Mouse (Mus musculus) MEL (cell line): ENCODE results near the gene Oas1f. TPM values are rescaled to one million over a fixed set of nuclear protein-coding genes. Genes with fewer than 3 reads are reported as not detected.

Experiments
- DNase-seq: peaks from one replicate; pipeline ENCODE4 v3.0.0; 2011; ENCODE audit warnings: low read depth, low spot score
- H3K27ac ChIP-seq: 2 replicates; pipeline ENCODE4 v1.5.1; 2012; ENCODE audit warnings: low read depth, mild to moderate bottlenecking, control low read depth, low read length, moderate library complexity; ENCODE audit not compliant: control insufficient read depth
- H3K27me3 ChIP-seq, 2 experiments: fragments of 150-350 bp in 1 of 2; sonication (generic) in 1 of 2; 2 replicates each; pipeline ENCODE4 v1.6.1; 2012; ENCODE audit warnings: low read length in 2 of 2, mild to moderate bottlenecking in 2 of 2, improper control_type of control experiment in 1 of 2, moderate library complexity in 1 of 2; ENCODE audit not compliant: insufficient read depth in 2 of 2, control insufficient read depth in 1 of 2
- H3K36me3 ChIP-seq, 2 experiments: 2 replicates each; pipeline ENCODE4 v1.6.1; 2012 to 2014; ENCODE audit warnings: low read length in 2 of 2, improper control_type of control experiment in 1 of 2, inconsistent platforms in 1 of 2, mild to moderate bottlenecking in 1 of 2; ENCODE audit not compliant: insufficient read depth in 2 of 2, control insufficient read depth in 1 of 2
- H3K4me1 ChIP-seq, 2 experiments: fragments of 150-350 bp in 1 of 2; sonication (generic) in 1 of 2; 2 replicates each; pipeline ENCODE4 v1.6.1; 2012; ENCODE audit warnings: low read length in 2 of 2, improper control_type of control experiment in 1 of 2, mild to moderate bottlenecking in 1 of 2; ENCODE audit not compliant: insufficient read depth in 2 of 2, control insufficient read depth in 1 of 2
- H3K4me3 ChIP-seq, 2 experiments: fragments of 150-350 bp in 1 of 2; sonication (generic) in 1 of 2; 2 replicates each; pipeline ENCODE4 v1.5.1; 2012; ENCODE audit warnings: low read depth in 2 of 2, low read length in 2 of 2, mild to moderate bottlenecking in 2 of 2, moderate library complexity in 2 of 2, control low read depth in 1 of 2, improper control_type of control experiment in 1 of 2; ENCODE audit not compliant: control insufficient read depth in 1 of 2, insufficient read depth in 1 of 2
- H3K79me2 ChIP-seq: 2 replicates; pipeline ENCODE4 v1.6.1; 2012; ENCODE audit warnings: mild to moderate bottlenecking, low read length, moderate library complexity; ENCODE audit not compliant: control insufficient read depth, poor library complexity, insufficient read depth
- H3K9ac ChIP-seq: 2 replicates; pipeline ENCODE4 v1.6.1; 2012; ENCODE audit warnings: low read depth, mild to moderate bottlenecking, control low read depth, low read length, moderate library complexity; ENCODE audit not compliant: control insufficient read depth, poor library complexity, severe bottlenecking
- H3K9me3 ChIP-seq: fragments of 150-350 bp; sonication (generic); replicated peaks from 2 replicates; pipeline ENCODE4 v1.6.1; 2012; ENCODE audit warnings: mild to moderate bottlenecking, low read length, improper control_type of control experiment, moderate library complexity; ENCODE audit not compliant: insufficient read depth
- BHLHE40 ChIP-seq: IDR thresholded peaks from 2 replicates; pipeline ENCODE4 v1.6.1; 2012; ENCODE audit warnings: low read depth, mild to moderate bottlenecking, inconsistent platforms, low read length, improper control_type of control experiment, borderline replicate concordance
- CHD2 ChIP-seq: IDR thresholded peaks from 2 replicates; pipeline ENCODE4 v1.6.1; 2011; ENCODE audit warnings: low read length, improper control_type of control experiment
- CTCF ChIP-seq, 3 experiments: IDR thresholded peaks in 2 of 3; conservative IDR thresholded peaks in 1 of 3; 2 replicates each; pipeline ENCODE4 v1.5.1; 2011 to 2012; ENCODE audit warnings: low read length in 3 of 3, low read depth in 2 of 3, mild to moderate bottlenecking in 2 of 3, improper control_type of control experiment in 1 of 3, inconsistent platforms in 1 of 3, mixed read lengths in 1 of 3, moderate library complexity in 1 of 3; ENCODE audit not compliant: control insufficient read depth in 1 of 3, insufficient read depth in 1 of 3, poor library complexity in 1 of 3, severe bottlenecking in 1 of 3
- E2F4 ChIP-seq: IDR thresholded peaks from 2 replicates; pipeline ENCODE4 v1.6.1; 2011; ENCODE audit warnings: low read depth, low read length, improper control_type of control experiment, borderline replicate concordance
- ELF1 ChIP-seq: IDR thresholded peaks from 2 replicates; pipeline ENCODE4 v1.6.1; 2014; ENCODE audit warnings: low read depth, mild to moderate bottlenecking, inconsistent platforms, low read length, improper control_type of control experiment, moderate library complexity
- EP300 ChIP-seq, 2 experiments: IDR thresholded peaks; 2 replicates each; pipeline ENCODE4 v1.6.1; 2011; ENCODE audit warnings: improper control_type of control experiment in 2 of 2, low read length in 2 of 2, low read depth in 1 of 2, mild to moderate bottlenecking in 1 of 2
- GATA1 ChIP-seq: IDR thresholded peaks from 2 replicates; pipeline ENCODE4 v1.6.1; 2011; ENCODE audit warnings: low read depth, low read length, improper control_type of control experiment
- MAFK ChIP-seq: IDR thresholded peaks from 2 replicates; pipeline ENCODE4 v1.6.1; 2011; ENCODE audit warnings: low read depth, mild to moderate bottlenecking, low read length, improper control_type of control experiment, borderline replicate concordance
- MAX ChIP-seq: IDR thresholded peaks from 2 replicates; pipeline ENCODE4 v1.6.1; 2011; ENCODE audit warnings: low read length, improper control_type of control experiment
- MYB ChIP-seq: IDR thresholded peaks from 2 replicates; pipeline ENCODE4 v1.6.1; 2011; ENCODE audit warnings: mild to moderate bottlenecking, low read depth, low read length, improper control_type of control experiment
- NELFE ChIP-seq: IDR thresholded peaks from 2 replicates; pipeline ENCODE4 v1.6.1; 2011; ENCODE audit warnings: low read depth, low read length, improper control_type of control experiment
- NRF1 ChIP-seq: IDR thresholded peaks from 2 replicates; pipeline ENCODE4 v1.6.1; 2014; ENCODE audit warnings: low read depth, mild to moderate bottlenecking, inconsistent platforms, low read length, improper control_type of control experiment, moderate library complexity; ENCODE audit not compliant: poor library complexity, insufficient read depth, severe bottlenecking
- POLR2A ChIP-seq, 2 experiments: IDR thresholded peaks; 2 replicates each; pipeline ENCODE4 v1.6.1; 2011 to 2012; ENCODE audit warnings: low read length in 2 of 2, mild to moderate bottlenecking in 2 of 2, control low read depth in 1 of 2, improper control_type of control experiment in 1 of 2, low read depth in 1 of 2, moderate library complexity in 1 of 2; ENCODE audit not compliant: control insufficient read depth in 1 of 2, insufficient read depth in 1 of 2, poor library complexity in 1 of 2
- POLR2AphosphoS5 ChIP-seq: IDR thresholded peaks from 2 replicates; pipeline ENCODE4 v1.6.1; 2012; ENCODE audit warnings: low read depth, borderline replicate concordance, mild to moderate bottlenecking, inconsistent platforms, low read length, moderate library complexity, mixed read lengths
- SIN3A ChIP-seq: IDR thresholded peaks from 2 replicates; pipeline ENCODE4 v1.6.1; 2012; ENCODE audit warnings: low read length, improper control_type of control experiment, inconsistent platforms
- SMC3 ChIP-seq: IDR thresholded peaks from 2 replicates; pipeline ENCODE4 v1.6.1; 2011; ENCODE audit warnings: low read depth, low read length, improper control_type of control experiment
- TAL1 ChIP-seq: IDR thresholded peaks from 2 replicates; pipeline ENCODE4 v1.6.1; 2012; ENCODE audit warnings: mild to moderate bottlenecking, inconsistent platforms, low read length, moderate library complexity, mixed read lengths
- USF2 ChIP-seq, 2 experiments: IDR thresholded peaks; 2 replicates each; pipeline ENCODE4 v1.6.1; 2011 to 2012; ENCODE audit warnings: improper control_type of control experiment in 2 of 2, low read length in 2 of 2, borderline replicate concordance in 1 of 2, inconsistent platforms in 1 of 2, low read depth in 1 of 2, mild to moderate bottlenecking in 1 of 2; ENCODE audit not compliant: insufficient read depth in 1 of 2
- ZC3H11A ChIP-seq: IDR thresholded peaks from 2 replicates; pipeline ENCODE4 v1.6.1; 2012; ENCODE audit warnings: low read depth, mild to moderate bottlenecking, inconsistent platforms, low read length, improper control_type of control experiment
- ZKSCAN1 ChIP-seq: IDR thresholded peaks from 2 replicates; pipeline ENCODE4 v1.6.1; 2012; ENCODE audit warnings: low read depth, mild to moderate bottlenecking, inconsistent platforms, low read length, improper control_type of control experiment, moderate library complexity
- polyA plus RNA-seq, 2 experiments: library from polyadenylated mRNA; stranded (reverse) in 1 of 2; unstranded in 1 of 2; fragments of >175 nt in 1 of 2; fragments of >200 nt in 1 of 2; gene quantifications; 2 replicates each; pipeline versions ENCODE4 v1.2.1 to v1.2.4; 2012; ENCODE audit warnings: low replicate concordance in 2 of 2, low read depth in 1 of 2; ENCODE audit not compliant: insufficient read length in 2 of 2, insufficient read depth in 1 of 2, missing spikeins in 1 of 2
- total RNA-seq: library from RNA; depleted of rRNA; stranded (reverse); fragments of 300-350 nt; gene quantifications from 2 replicates; pipeline ENCODE4 v1.2.3, GENCODE M21; 2012

Gene Oas1f
- total and polyA plus RNA-seq, 3 experiments, result not detected

DNA sequence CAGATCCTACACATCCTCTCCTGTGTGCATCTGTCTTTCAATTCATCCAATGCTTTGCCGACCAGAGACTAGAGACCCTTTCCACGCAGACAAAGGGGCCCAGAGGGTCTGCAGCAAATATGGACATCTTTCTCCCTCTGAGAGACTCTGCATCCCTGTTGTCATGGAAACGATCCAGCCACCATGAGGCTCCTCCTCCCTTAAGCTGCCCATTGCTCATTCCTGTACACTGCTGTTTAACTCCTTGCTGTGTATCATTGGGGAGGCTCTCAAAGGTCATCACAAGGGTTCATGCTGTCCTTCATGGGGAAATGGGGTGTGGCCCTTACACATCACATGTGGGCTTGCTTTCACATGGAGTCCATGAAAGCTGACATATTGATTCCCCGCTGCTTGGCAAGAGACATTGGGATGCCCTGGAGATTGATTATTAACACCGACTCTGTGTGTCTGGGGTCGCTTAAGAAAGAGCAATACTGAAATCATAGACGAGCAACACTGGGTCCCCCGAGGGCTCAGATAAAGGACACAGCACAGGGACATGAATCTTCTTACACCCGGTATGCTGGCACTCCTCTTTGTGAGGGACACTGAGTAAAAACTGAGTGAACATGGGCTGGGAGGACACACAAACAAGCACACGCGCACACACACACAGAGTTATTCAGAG lies 48.2 kb downstream of the Oas1f start:
- H3K9ac ChIP-seq, result no peak overlapping the region
- no peaks in the 10 kb centered on the region for H3K79me2 ChIP-seq
- no peaks in the 10 kb centered on the region for H3K36me3 ChIP-seq
- DNase-seq, result no peak
- H3K4me1 ChIP-seq, result no peaks in the 10 kb centered on the region
- H3K4me3 ChIP-seq, result no peak overlapping the region
- H3K27me3 ChIP-seq, result no peaks in the 10 kb centered on the region
- H3K27ac ChIP-seq, result no peak overlapping the region
- H3K9me3 ChIP-seq, result no peaks in the 10 kb centered on the region
- no peak for TF ChIP-seq USF2 (IDR thresholded peaks at IDR 0.05; ENCODE audit: borderline replicate concordance in 1 of 2, insufficient read depth in 1 of 2, low read depth in 1 of 2, low read length in 2 of 2)
- TF ChIP-seq POLR2A (IDR thresholded peaks at IDR 0.05; ENCODE audit: control insufficient read depth in 1 of 2, insufficient read depth in 1 of 2, low read depth in 1 of 2, low read length in 2 of 2, poor library complexity in 1 of 2), result no peak
- no peak for TF ChIP-seq NRF1
- TF ChIP-seq CTCF (IDR thresholded peaks at IDR 0.05 in 2 of 3, conservative IDR thresholded peaks at IDR 0.05 in 1 of 3; ENCODE audit: control insufficient read depth in 1 of 3, insufficient read depth in 1 of 3, low read depth in 2 of 3, low read length in 3 of 3, poor library complexity in 1 of 3, severe bottlenecking in 1 of 3), result no peak
- TF ChIP-seq E2F4, result no peak
- no peak for TF ChIP-seq MAX
- TF ChIP-seq ELF1, result no peak
- TF ChIP-seq CHD2, result no peak
- no peak for TF ChIP-seq MYB
- no peak for TF ChIP-seq SMC3
- TF ChIP-seq ZC3H11A, result no peak
- no peak for TF ChIP-seq ZKSCAN1
- TF ChIP-seq SIN3A, result no peak
- TF ChIP-seq TAL1, result no peak
- TF ChIP-seq BHLHE40, result no peak
- no peak for TF ChIP-seq GATA1
- TF ChIP-seq EP300 (IDR thresholded peaks at IDR 0.05; ENCODE audit: low read depth in 1 of 2, low read length in 2 of 2), result no peak

DNA sequence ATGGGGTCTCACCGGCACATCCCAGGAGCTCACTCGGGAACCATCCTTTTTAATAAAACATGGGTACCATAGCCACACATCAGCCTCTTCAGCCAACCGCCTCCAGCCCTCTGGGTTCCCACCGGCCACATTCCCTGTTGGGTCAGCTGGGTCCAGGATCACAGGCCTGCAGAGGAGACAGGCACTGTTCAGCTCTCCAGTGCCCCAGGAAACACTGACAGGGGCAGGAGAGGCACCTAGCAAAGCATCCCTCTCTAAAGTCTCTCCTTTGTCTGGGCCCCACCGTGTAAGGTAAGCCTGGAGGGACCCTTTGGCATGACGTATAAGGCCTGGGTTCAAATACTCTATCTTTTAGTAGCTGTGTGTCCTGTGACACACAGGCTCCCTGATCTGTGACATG lies 51.1 kb downstream of the Oas1f start:
- Histone ChIP-seq H3K27me3 (no peaks in the 10 kb centered on the region), H3K79me2 (no peaks in the 10 kb centered on the region), H3K27ac (no peak overlapping the region), H3K4me1 (no peaks in the 10 kb centered on the region), H3K4me3 (no peak overlapping the region), H3K9me3 (no peaks in the 10 kb centered on the region), H3K9ac (no peak overlapping the region), H3K36me3 (no peaks in the 10 kb centered on the region)
- TF ChIP-seq NELFE (no peak), GATA1 (no peak), BHLHE40 (no peak), POLR2AphosphoS5 (no peak), SIN3A (no peak), MAFK (no peak), CHD2 (no peak)
- DNase-seq, result no peak
